Mouse (Mus musculus) midbrain, embryonic 16.5 days (tissue): ENCODE results near the gene Mrpl38. TPM values are rescaled to one million over a fixed set of nuclear protein-coding genes. Genes with fewer than 3 reads are reported as not detected.

Experiments
- ATAC-seq: fragments of 200-750 bp; cut with Nextera tagmentation; 2 replicates; pipeline ENCODE4 v1.8.0; 2017; ENCODE audit warnings: moderate TSS enrichment
- H3K27ac ChIP-seq: fragments of 300-500 bp; sonication (generic); 2 replicates; pipeline ENCODE4 v1.5.1; 2014; ENCODE audit warnings: mild to moderate bottlenecking, low read length, mixed read lengths
- H3K27me3 ChIP-seq: fragments of 300-500 bp; sonication (generic); 2 replicates; pipeline ENCODE4 v1.6.1; 2014; ENCODE audit warnings: low read depth, low read length, mixed read lengths; ENCODE audit not compliant: control insufficient read depth, insufficient read depth
- H3K36me3 ChIP-seq: fragments of 300-500 bp; sonication (generic); 2 replicates; pipeline ENCODE4 v1.6.1; 2014; ENCODE audit warnings: mild to moderate bottlenecking, low read length, moderate library complexity, mixed read lengths; ENCODE audit not compliant: control insufficient read depth, insufficient read depth
- H3K4me1 ChIP-seq: fragments of 300-500 bp; sonication (generic); 2 replicates; pipeline ENCODE4 v1.6.1; 2014; ENCODE audit warnings: mild to moderate bottlenecking, low read length, mixed read lengths; ENCODE audit not compliant: control insufficient read depth, insufficient read depth
- H3K4me2 ChIP-seq: fragments of 300-500 bp; sonication (generic); 2 replicates; pipeline ENCODE4 v1.6.1; 2014; ENCODE audit warnings: mild to moderate bottlenecking, low read length, mixed read lengths
- H3K4me3 ChIP-seq: fragments of 300-500 bp; sonication (generic); 2 replicates; pipeline ENCODE4 v1.5.1; 2014; ENCODE audit warnings: low read depth, mild to moderate bottlenecking, low read length, moderate library complexity, mixed read lengths
- H3K9ac ChIP-seq: fragments of 300-500 bp; sonication (generic); 2 replicates; pipeline ENCODE4 v1.6.1; 2014; ENCODE audit warnings: low read depth, low read length, mixed read lengths
- H3K9me3 ChIP-seq: fragments of 300-500 bp; sonication (generic); replicated peaks from 2 replicates; pipeline ENCODE4 v1.6.1; 2014; ENCODE audit warnings: mild to moderate bottlenecking, low read length, mixed read lengths; ENCODE audit not compliant: control insufficient read depth, poor library complexity, severe bottlenecking
- WGBS: fragments of 180-500 bp; shearing (Covaris S2); extraction: QIAGEN DNeasy Blood & Tissue Kit; methylation state at CpG from one replicate; pipeline ENCODE4 v1.1.7; 2014; 5-methylcytosine and 5-hydroxymethylcytosine counted together
- polyA plus RNA-seq: library from polyadenylated mRNA; unstranded; fragments of >200 nt; fragmentation: Nextera tagmentation; extraction: Ambion mirVana; gene quantifications from 2 replicates; pipeline ENCODE4 v1.2.1, GENCODE M21; 2015

Gene Mrpl38
- polyA plus RNA-seq, 1 experiment from 2014 or later, result 84.6 TPM

- WGBS, result 87% methylated on average over 16 of the region's 16 CpGs
- no peak for ATAC-seq
- peaks cover 14% of the 10 kb centered on the region for H3K4me1 ChIP-seq
These were observed 6.0 kb downstream of the Mrpl38 start for GRCm38 (mm10) chr11:116132366-116133333.

GRCm38 (mm10) chr11:116131349-116132170, 7.1 kb downstream of the Mrpl38 start:
- Histone ChIP-seq H3K4me1 (peaks cover 14% of the 10 kb centered on the region), H3K27ac (0 out of 2 replicates have a peak overlapping the region, but pooled peaks have one; percentile 90), H3K9me3 (no peaks in the 10 kb centered on the region), H3K27me3 (no peaks in the 10 kb centered on the region), H3K4me3 (peak overlapping the region; percentile 62), H3K4me2 (peak overlapping the region; percentile 76), H3K9ac (peak overlapping the region; percentile 36; the same call in 1 of the 2 replicates), H3K36me3 (peaks cover 11% of the 10 kb centered on the region)
- WGBS, result 82% methylated on average over 15 of the region's 15 CpGs
- no peak for ATAC-seq

More at GRCm38 (mm10) chr11:116132366-116133333, 6.0 kb downstream of the Mrpl38 start:
- H3K9me3 ChIP-seq, result no peaks in the 10 kb centered on the region
- H3K36me3 ChIP-seq, result peaks cover 11% of the 10 kb centered on the region
- H3K4me2 ChIP-seq, result no peak overlapping the region
- no peak overlapping the region for H3K9ac ChIP-seq
- no peak overlapping the region for H3K27ac ChIP-seq
- no peaks in the 10 kb centered on the region for H3K27me3 ChIP-seq
- no peak overlapping the region for H3K4me3 ChIP-seq

- peak; percentile 93 for ATAC-seq
- Histone ChIP-seq H3K4me3 (peak within 1 kb of the TSS; percentile 62), H3K27ac (peak within 1 kb of the TSS; percentile 90), H3K4me2 (peak within 1 kb of the TSS; percentile 76), H3K9me3 (no peaks in the 10 kb centered on the region), H3K36me3 (peaks cover 13% of the 10 kb centered on the region), H3K4me1 (peaks cover 14% of the 10 kb centered on the region), H3K9ac (peak within 1 kb of the TSS; percentile 76), H3K27me3 (no peaks in the 10 kb centered on the region)
- 1% methylated on average over 67 of the region's 69 CpGs for WGBS
These were observed 8.0 kb downstream of the Mrpl38 start, which contains the start of gene Trim65 for GRCm38 (mm10) chr11:116130488-116131205. TSS of gene Trim65 (minus strand) at chr11:116131128.

GRCm38 (mm10) chr11:116129993-116130487, 8.6 kb downstream of the Mrpl38 start:
- peak; percentile 6 for ATAC-seq

GRCm38 (mm10) chr11:116129091-116129790, 9.4 kb downstream of the Mrpl38 start:
- Histone ChIP-seq H3K9ac (0 out of 2 replicates have a peak overlapping the region, but pooled peaks have one; percentile 76), H3K4me2 (no peak overlapping the region), H3K9me3 (no peaks in the 10 kb centered on the region), H3K4me3 (no peak overlapping the region), H3K27me3 (no peaks in the 10 kb centered on the region), H3K36me3 (peaks cover 12% of the 10 kb centered on the region), H3K4me1 (peaks cover 14% of the 10 kb centered on the region), H3K27ac (no peak overlapping the region)
- ATAC-seq, result no peak
- WGBS, result 81% methylated on average over 9 of the region's 9 CpGs

More at GRCm38 (mm10) chr11:116129993-116130487, 8.6 kb downstream of the Mrpl38 start:
- Histone ChIP-seq H3K27ac (peak overlapping the region; percentile 90), H3K9ac (peak overlapping the region; percentile 76), H3K4me1 (peaks cover 14% of the 10 kb centered on the region), H3K27me3 (no peaks in the 10 kb centered on the region), H3K4me2 (peak overlapping the region; percentile 76), H3K4me3 (peak overlapping the region; percentile 62), H3K36me3 (peaks cover 16% of the 10 kb centered on the region), H3K9me3 (no peaks in the 10 kb centered on the region)
- WGBS, result 29% methylated on average over 8 of the region's 8 CpGs

- no peak overlapping the region for H3K4me3 ChIP-seq
- no peak overlapping the region for H3K4me2 ChIP-seq
- H3K9me3 ChIP-seq, result no peaks in the 10 kb centered on the region
- 0 out of 2 replicates have a peak overlapping the region, but pooled peaks have one; percentile 16 for H3K9ac ChIP-seq
- WGBS, result 71% methylated on average over 9 of the region's 9 CpGs
- H3K4me1 ChIP-seq, result peaks cover 14% of the 10 kb centered on the region
- no peaks in the 10 kb centered on the region for H3K27me3 ChIP-seq
- ATAC-seq, result no peak
- H3K27ac ChIP-seq, result no peak overlapping the region
- H3K36me3 ChIP-seq, result peaks cover 12% of the 10 kb centered on the region
These were observed 10.7 kb downstream of the Mrpl38 start for GRCm38 (mm10) chr11:116127986-116128385.

- Histone ChIP-seq H3K9me3 (no peaks in the 10 kb centered on the region), H3K4me3 (no peak within 1 kb of the TSS), H3K27me3 (no peaks in the 10 kb centered on the region), H3K4me1 (peaks cover 14% of the 10 kb centered on the region), H3K27ac (no peak within 1 kb of the TSS), H3K9ac (0 out of 2 replicates have a peak within 1 kb of the TSS, but pooled peaks have one; percentile 16), H3K36me3 (peaks cover 9% of the 10 kb centered on the region), H3K4me2 (no peak within 1 kb of the TSS)
- no peak for ATAC-seq
- WGBS, result 28% methylated on average over 23 of the region's 23 CpGs
These were observed 11.3 kb downstream of the Mrpl38 start, which contains the start of gene Trim47 for GRCm38 (mm10) chr11:116127156-116127980. TSS of gene Trim47 (minus strand) at chr11:116127210.
